Mouse (Mus musculus): Measurements from ENCODE around the gene Ago1.

The Ago1 gene

DNA sequence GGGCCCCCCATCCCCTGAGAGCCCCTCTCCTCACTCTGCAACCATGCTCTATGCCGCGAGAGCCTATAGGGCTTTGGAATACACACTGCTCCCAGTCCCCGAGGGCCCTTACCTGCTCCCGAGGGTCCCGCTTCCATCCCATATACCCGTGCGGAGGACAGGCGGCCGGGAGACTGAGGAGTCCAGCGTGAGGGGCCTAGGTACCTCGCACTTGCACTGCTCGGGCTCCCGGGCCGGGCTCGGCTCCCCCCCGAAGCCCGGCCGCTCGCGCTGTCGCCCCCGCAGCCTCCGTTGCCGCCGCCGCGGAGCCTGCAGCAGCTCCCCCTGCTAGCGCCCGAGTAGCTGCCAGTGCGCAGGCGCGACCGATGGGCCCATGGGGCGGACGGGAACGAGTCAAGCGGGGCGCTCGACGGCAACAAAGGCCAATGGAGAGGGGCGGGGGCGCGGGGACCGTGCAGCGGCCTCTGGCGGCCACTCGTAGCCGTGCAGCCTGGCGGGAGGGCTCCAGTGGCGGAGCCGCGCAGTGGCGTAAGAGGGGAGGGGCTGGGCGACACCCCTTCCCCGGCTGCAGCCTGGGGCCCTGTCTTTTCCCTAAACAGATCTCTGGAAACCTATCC, at the start of gene Ago1:
TSS of gene Ago1 (minus strand) at position 299 of the 617 bp plus-strand sequence.
- peak; percentile 95 for DNase-seq

GRCm38 (mm10) chr4:126512308-126513066, 44.1 kb upstream of the Ago1 start:
- DNase-seq = no peak

DNA sequence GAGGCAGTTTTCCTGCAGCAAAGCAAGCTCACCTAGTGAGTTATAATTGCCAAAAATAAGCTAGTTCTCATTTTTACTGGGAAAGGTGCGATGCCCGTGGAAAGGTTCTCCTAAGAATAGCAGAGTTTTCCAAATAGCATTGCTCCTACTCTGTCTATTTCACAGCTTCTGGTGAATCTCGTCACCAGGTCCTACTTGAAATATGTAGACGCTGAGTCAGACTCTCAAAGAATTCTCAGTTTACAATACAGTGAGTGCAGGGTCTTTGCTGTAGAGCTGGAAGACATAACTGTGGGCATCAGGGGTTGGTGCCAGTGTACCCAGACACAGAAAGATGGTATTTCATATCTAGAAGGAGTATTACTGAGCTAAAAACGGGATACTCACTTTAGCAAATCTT, 42.6 kb upstream of the Ago1 start:
- no peak for DNase-seq

GRCm38 (mm10) chr4:126509072-126509471, 40.7 kb upstream of the Ago1 start:
- no peak for DNase-seq

DNA sequence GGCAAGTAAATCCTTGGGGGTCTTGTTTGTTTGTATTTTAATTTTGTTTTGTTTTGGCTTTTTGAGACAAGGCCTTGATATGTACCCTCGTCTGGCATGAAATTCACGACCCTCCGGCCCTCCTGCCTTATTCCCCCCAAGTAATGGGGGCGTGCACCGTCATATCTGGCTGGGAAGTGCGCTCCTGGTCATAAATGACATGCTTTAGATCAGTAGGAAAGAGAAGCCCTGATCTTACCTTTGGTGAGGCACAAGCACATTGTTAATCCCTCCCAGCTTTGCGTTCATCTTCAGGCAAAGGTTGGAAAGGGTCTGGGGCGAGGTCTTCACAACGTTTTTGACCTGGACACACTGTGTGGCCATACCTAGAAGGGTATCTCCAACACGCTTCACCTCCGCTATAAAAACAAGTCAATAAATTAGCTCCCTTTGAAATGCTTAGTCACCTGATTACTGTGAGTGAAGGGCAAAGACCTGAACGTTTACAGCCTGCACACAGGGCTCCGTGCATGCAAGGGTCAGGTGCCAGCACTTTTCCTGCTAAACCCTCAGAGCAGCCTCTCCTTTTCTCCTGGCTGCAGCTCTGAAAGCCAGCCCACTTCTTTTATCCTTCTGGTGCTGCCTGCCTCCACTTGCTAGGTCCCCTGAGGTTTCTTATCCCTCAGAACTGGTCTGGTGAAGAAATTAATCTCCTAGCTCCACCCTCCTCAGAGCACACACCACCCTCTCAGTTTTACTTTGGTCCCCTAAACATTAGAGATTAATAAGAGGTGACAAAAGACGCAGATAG, 39.9 kb upstream of the Ago1 start:
- no peak for DNase-seq

GRCm38 (mm10) chr4:126502977-126503309, 34.6 kb upstream of the Ago1 start:
- DNase-seq = no peak

DNA sequence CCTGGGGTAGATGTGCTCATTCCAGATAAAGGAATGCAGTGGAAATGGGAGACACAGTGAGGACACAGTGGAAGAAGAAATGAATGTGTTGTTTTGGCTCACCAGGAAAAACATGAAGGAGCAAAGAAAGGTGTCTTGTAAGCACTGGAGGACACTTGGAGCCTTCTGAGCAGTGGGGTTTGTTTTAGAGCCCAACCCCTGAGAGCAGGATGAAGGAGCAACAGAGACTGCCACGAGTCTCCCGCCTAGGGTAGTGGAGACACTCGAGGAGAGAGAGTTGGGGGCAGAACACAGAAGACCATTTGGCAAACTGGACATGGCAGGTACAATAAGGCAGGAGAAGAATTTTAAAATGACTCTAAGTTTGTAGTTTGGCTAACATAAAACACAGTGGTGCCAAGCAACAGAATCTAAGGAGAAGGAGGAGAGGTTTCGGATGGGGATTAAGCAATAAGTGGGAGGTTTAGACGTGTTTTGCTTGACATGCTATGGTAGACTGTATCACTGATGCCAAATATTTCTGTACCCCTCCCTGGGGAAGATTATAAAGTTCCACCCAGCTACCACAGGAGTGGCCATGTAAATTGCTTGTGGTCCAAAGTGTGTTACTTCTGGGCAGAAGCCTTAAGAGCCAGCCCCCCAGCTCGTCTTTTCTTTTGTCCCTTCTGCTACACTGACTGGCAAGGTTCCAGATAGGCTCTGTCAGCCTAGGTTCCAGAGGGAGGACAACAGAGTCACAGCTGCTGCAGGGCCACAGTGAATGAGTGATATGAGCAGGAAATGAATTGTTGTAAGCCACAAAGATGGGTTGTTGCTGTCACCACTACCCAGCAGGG, 34.0 kb upstream of the Ago1 start:
- no peak for DNase-seq

DNA sequence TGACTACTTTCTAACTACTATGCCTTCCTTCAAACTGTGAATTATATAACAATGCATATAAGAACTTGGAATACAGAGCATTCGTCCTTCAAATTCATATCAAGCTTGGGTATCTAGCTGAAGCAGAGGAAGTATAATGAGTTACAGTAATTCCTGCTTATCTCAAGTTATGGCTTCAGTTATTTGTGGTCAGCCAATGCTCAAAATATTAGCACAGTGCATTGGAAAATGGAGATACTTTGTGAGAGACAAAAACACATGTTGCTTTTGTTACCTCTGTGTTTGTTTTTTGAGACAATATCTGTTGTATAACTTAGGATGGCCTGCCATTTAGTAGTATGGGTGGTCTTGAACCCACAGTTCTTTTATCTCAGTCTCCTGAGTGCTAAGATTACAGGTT, 30.2 kb upstream of the Ago1 start:
- no peak for DNase-seq

DNA sequence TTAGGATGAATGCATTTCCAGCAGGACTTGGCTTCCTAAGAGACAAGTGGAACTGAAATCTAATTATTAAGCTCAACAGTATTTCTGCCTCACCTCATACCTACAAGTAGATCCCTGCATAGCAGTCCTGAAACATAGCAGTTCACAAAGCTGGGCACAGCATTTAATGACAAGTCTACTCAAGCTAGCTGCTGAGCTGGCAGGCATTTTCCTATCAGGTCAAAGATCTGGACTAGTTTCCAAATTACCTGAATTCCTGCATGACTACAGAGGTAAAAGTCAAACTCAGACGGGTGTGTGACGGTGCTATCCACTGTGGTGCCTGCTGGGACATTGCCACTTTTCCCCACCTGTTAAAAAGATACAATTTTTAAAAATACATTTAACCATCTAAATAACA, 28.6 kb upstream of the Ago1 start:
- DNase-seq = no peak

- no peak for DNase-seq
Measured at GRCm38 (mm10) chr4:126495942-126496790, 27.8 kb upstream of the Ago1 start.

DNA sequence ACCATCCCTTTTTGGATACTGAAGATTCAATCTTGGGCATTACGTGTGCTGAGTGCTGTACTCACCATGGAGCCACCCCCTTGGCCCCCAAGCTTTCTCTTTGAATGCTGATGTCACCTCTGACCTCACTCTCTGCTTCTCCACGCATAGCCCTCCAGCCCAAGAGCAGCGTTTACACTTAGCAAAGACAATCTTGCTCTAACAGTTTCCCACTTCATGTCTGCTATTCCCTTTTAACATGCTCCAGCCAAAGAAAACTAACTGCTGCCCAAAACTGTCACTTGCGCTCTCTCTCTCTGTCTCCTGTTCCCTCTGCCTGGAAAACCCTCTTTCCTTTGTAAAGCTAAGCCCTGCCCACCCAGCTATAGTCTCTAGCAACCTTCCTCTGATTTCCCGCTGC, 27.1 kb upstream of the Ago1 start:
- no peak for DNase-seq

- DNase-seq = no peak
Measured at GRCm38 (mm10) chr4:126493416-126493815, 25.0 kb upstream of the Ago1 start.

DNA sequence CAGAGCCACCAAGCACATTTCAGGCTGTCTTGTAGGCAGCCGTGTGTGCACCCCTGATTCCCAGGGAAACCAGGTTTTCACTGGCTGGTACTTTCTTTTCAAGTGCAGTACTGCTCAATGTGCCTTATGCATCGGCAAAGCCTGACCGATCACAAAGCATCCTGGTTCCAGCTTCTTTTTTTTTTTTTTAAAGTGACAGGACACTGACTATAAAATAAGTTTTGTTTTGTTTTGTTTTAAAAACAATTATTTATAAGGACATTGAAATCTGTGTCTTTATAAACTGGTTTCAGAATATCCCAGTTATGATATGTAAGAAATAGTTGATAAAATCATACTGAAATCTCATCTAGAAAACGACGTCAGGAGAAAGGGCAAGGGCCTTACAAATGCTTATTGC, 23.6 kb upstream of the Ago1 start:
- DNase-seq = no peak

- DNase-seq = no peak
Measured at GRCm38 (mm10) chr4:126490726-126491125, 22.3 kb upstream of the Ago1 start.

GRCm38 (mm10) chr4:126489811-126490210, 21.4 kb upstream of the Ago1 start:
- no peak for DNase-seq

DNA sequence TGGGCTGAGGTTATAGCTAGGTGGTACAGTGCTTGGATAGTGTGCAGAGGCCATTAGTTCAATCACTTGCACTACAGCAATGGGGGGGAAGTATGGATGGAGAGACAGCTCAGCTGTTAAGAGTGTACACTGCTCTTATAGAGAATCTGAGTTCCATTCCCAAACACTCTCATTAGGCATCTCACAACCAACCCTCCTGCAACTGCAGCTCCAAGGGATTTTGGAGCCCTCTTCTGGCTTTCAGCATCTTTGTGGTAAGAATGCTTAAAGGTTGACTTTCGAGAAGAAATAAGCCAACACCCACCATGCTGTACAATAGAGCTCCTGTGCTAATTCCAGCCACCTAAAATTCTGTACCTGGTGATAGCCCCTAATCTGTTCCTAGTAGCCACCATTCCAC, 17.8 kb upstream of the Ago1 start:
- DNase-seq = no peak

GRCm38 (mm10) chr4:126485065-126485464, 16.7 kb upstream of the Ago1 start:
- DNase-seq = no peak

GRCm38 (mm10) chr4:126483874-126484273, 15.5 kb upstream of the Ago1 start:
- no peak for DNase-seq

- no peak for DNase-seq
Measured at GRCm38 (mm10) chr4:126482951-126483350, 14.6 kb upstream of the Ago1 start.

DNA sequence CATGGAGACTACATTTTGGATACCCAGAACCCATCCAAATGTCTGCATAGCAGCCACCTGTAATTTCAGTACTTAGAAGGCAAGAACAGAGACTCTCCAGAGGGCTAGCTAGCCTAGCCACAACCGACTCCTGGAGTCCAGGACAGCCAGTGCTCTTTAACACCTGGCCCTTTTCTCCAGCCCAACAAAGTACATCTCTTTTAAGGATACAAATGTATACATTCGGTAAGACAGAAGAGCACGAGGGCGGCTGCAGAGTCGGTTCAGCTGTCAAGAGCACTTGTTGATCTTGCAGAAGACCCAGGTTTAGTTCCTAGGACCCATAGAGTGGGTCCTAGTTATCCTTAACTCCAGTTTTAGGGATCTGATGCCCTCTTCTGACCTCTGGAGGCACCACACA, 13.1 kb upstream of the Ago1 start:
- no peak for DNase-seq

GRCm38 (mm10) chr4:126480288-126480687, 11.9 kb upstream of the Ago1 start:
- DNase-seq = no peak

- no peak for DNase-seq
Measured at GRCm38 (mm10) chr4:126473031-126473430, 4.6 kb upstream of the Ago1 start.

Data from right cerebral cortex, postnatal 25 days (tissue).